Mouse (Mus musculus): Measurements from ENCODE around the gene Agps.

Gene Agps

GRCm38 (mm10) chr2:75828931-75829610 lies 2.9 kb upstream of the Agps start:
- no peak for DNase-seq (ENCODE audit: low spot score in 2 of 2)

DNA sequence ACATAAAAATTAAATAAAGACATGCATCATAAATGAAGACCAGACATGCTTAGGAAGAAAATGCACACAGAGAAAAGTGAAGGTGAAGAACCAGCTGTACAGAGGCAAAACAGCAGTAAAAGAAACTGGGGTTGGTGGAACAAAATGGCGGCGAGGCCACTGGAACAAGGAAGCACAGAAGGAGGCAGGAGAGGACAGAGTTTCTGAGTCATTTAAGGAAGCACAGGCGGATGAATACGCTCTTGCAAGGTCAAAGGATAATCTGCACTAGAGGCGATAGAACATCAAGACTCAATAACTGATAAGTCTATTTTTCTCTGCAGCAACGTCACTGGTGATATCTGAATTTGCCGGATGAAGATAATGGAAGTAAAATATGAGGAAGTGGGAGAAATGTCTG lies 1.7 kb upstream of the Agps start:
- DNase-seq (ENCODE audit: low spot score in 2 of 2), result no peak

- no peak for DNase-seq (ENCODE audit: low spot score in 2 of 2)
These were observed 804 bp downstream of the Agps start for GRCm38 (mm10) chr2:75832781-75833180.

DNA sequence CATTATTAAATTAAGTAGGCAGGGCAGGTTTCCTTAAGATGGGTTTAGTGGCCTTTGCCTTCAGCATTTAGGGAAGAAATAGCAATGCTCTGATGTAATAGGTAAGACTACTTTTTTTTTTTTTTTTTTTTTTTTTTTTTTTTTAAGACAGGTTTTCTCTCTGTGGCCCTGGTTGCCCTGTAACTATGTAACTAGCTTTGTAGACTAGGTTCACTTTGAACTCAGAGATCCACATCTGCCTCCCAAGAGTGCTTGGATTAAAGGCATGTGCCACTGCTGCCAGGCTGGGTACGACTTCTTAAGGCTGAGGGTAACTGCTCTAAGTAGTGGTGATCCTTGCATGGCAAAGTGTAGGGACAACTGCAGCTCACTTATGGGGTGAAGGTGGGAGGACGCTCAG lies 2.5 kb downstream of the Agps start:
- no peak for DNase-seq (ENCODE audit: low spot score in 2 of 2)

DNA sequence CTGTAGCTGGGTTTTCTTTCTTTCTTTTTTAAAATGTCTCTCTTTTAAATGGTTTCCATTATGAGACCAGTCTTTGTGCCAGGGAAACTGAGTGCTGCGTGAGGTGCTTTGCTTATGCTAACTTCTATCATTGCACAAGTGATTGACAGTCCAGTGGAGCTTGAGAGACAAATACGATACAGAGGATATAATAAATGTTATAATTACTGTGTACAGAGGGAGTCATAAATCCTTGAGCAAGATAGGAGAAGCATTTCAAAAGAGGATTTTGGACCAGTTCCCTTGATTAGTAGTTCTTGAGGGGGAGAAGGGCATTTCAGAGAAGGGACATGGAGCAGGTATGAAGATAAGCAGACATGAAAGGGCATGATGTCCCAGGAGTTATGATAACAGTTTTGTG lies 10.3 kb downstream of the Agps start:
- no peak for DNase-seq (ENCODE audit: low spot score in 2 of 2)

DNA sequence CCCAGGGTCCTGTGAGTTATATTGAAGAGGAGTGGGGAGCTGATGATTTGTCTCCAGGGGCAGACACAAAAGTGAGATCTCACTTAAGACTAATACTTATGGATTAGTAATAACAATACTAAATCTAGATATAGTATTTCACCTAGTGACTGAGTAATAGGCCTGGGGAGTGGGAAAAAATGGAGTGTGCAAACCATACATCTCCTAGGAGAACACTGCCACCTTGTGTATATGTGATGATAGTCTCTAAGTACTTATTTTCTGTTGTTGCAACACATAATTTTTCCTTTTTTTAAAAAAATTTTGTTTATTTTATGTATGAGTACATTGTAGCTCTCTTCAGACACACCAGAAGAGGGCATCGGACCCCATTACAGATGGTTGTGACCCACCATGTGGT lies 15.7 kb downstream of the Agps start:
- peak in 1 of 2 experiments; percentile 21 for DNase-seq (ENCODE audit: low spot score in 2 of 2)

DNA sequence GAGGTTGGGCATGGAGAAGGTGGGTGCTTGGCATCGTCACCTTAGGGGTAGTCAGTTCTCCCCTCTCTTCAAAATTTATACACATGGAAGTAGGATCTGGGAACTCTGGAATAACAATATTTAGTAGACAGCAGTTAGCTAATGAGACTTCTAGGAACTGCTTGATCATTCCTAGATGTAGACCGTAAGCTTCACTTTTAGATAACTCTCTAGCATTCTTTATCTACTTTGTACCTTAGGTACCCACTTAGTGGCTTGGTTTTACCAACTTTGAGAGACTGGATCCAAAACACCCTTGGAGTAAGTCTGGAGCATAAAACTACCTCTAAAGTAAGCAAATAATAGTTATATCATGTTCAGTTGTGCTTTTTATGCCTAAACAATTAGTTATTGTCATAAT lies 20.5 kb downstream of the Agps start:
- DNase-seq (ENCODE audit: low spot score in 2 of 2), result no peak

GRCm38 (mm10) chr2:75854136-75854535 lies 22.2 kb downstream of the Agps start:
- no peak for DNase-seq (ENCODE audit: low spot score in 2 of 2)

- no peak for DNase-seq (ENCODE audit: low spot score in 2 of 2)
These were observed 29.1 kb downstream of the Agps start for GRCm38 (mm10) chr2:75861115-75861514.

- no peak for DNase-seq (ENCODE audit: low spot score in 2 of 2)
These were observed 37.6 kb downstream of the Agps start for GRCm38 (mm10) chr2:75869604-75870003.

- no peak for DNase-seq (ENCODE audit: low spot score in 2 of 2)
These were observed 42.1 kb downstream of the Agps start for GRCm38 (mm10) chr2:75874008-75874559.

DNA sequence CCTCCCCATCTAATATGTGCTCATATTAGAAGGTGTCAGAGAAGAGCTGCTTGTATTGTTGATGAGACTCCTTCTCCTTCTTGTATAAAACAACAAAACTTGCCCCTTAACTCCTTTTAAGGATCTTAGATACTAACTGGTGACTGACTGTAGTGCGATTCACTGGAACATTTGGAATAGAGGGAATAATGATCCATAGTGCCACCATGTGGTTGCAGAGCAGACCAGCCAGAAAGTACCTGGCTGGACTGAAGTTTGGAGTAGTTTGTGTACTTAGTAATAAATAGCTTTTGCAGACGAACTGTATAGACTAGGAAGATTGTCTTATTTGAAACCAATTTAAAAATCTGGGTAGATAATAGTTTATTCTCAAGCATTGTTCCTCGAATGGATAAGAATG lies 47.8 kb downstream of the Agps start:
- no peak for DNase-seq (ENCODE audit: low spot score in 2 of 2)

DNA sequence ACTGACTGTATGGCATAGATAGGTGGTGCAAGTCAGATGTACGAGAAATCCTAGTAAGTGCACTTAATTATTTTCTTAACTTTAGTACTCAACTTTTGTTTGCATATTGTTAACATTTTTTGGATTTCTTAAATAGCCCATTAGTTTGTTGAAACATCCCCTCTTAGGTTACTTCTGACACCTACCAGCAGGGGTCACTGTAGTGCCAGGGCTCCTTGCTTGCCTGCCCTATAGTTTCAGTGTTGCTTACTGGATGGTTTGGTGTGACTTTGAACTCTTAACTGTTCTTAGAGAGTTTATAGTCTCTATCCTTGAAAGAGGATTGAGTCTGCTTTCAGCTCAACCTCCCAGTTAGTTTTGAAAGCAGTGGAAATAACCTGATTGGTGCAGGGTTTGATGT lies 51.6 kb downstream of the Agps start:
- DNase-seq (ENCODE audit: low spot score in 2 of 2), result peak; percentile 19 to 78

DNA sequence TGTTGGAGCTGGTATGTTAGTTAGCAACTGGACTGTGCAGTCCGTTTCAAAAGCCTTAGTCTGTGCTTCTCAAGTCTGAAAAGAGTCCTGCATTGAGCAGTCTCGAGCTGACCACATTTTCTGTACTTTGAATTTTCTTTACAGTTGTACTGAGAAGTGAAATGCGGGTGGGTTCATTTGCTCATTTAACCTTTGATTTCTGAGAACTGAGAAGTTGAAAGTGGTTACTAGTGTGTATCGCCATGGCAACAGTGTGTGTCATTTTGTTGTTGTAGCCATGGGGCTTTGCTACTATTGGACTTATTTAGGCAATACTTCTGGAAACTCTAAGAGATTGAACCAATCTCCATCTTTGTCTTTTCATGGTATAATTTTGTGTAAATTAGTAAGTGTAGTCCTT lies 60.0 kb downstream of the Agps start:
- DNase-seq (ENCODE audit: low spot score in 2 of 2), result no peak

DNA sequence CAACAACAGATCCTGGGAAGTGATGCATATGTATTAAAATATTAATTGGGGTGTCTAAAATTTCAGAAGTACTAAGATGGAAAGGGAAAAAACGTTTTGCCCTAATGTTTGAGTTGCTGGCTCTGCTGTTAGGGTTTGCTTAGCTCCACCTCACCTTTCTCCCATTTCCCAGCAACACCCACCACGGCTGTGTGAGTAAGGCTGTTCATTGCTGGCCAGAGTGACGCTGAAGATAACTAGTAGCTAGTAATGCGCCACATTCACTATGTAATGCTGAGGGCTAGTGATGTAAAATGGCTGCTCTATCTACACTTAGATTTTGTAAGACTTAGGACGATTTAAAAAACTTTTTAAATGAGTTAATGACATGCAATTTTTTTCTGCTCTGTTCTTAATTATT lies 63.7 kb downstream of the Agps start:
- no peak for DNase-seq (ENCODE audit: low spot score in 2 of 2)

- DNase-seq (ENCODE audit: low spot score in 2 of 2), result no peak
These were observed 68.3 kb downstream of the Agps start for GRCm38 (mm10) chr2:75900281-75900680.

GRCm38 (mm10) chr2:75901869-75902268 lies 69.9 kb downstream of the Agps start:
- no peak for DNase-seq (ENCODE audit: low spot score in 2 of 2)

DNA sequence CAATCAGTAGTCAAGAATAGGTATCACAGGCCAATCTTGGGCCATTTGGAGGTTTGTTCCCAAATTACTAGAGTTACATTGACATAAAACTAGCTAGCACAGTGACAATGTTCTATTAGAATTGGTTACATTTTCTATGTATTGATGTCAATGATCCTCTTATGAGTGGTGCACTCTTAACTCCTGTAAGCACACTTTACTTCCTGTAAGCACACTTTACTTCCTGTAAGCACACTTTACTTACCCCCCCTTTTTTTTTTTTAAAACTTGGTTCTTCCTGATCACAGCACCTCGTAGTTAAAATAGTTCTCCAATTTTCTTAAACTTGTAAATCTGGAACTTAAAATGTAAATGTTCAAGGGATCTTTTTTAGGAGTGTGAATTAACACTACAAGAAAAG lies 75.2 kb downstream of the Agps start:
- no peak for DNase-seq (ENCODE audit: low spot score in 2 of 2)

GRCm38 (mm10) chr2:75915040-75915439 lies 83.1 kb downstream of the Agps start:
- DNase-seq (ENCODE audit: low spot score in 2 of 2), result no peak

- no peak for DNase-seq (ENCODE audit: low spot score in 2 of 2)
These were observed 91.9 kb downstream of the Agps start for GRCm38 (mm10) chr2:75923807-75924340.

GRCm38 (mm10) chr2:75926061-75926460 lies 94.1 kb downstream of the Agps start:
- no peak for DNase-seq (ENCODE audit: low spot score in 2 of 2)

DNA sequence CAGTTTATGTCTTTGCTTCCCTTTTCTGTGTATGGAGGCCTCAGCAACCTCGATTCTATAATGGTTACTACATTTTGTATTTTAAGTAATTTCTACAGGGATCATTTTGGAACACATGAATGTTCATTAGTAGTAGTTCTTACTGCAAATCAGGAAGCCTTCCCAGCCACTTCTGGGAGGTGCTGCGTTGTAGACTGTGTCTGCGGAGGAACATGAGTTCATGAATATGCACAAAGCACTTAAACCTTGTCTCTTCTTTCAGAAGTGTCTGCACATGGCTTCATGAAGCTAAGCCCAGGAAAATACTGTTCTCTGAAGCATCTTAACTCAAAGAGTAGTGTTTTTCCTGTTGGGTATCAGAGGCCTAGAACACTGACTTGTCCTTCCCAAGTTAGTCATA lies 96.0 kb downstream of the Agps start:
- no peak for DNase-seq (ENCODE audit: low spot score in 2 of 2)

DNA sequence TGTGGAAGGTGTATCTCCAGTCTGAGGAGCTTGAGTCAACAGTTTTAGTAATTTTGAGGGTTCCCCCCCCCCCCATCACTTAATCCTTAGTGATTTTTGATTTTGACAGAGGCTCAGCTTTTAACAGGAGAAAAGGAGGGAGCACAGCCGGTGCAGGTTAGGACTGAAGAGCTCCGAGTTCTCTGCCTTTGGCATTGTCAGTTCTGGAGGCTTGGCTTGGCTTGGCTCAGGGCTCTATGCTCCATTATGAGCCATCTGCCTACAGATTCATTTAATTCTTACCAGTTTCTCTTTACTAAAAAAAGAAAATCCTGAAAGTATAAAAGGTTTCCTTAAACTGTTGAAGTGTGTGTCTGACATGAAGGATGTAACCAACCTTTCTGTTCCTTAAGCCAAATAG lies 97.2 kb downstream of the Agps start:
- no peak for DNase-seq (ENCODE audit: low spot score in 2 of 2)
